Mouse (Mus musculus) right cerebral cortex, postnatal 4 days (tissue): ENCODE results near the gene 1500009L16Rik.
A peak's percentile ranks its signal among the peaks of the same experiment; 100 is the strongest.

Source experiments
- DNase-seq: peaks from one replicate; pipeline ENCODE4 v3.0.0-alpha.2; 2022

The 1500009L16Rik gene

GRCm38 (mm10) chr10:83722579-83723031 lies at the start of gene 1500009L16Rik:
TSS of gene 1500009L16Rik (plus strand) at chr10:83722865.
- DNase-seq: peak; percentile 83

- peak; percentile 3 for DNase-seq
These were observed 41.3 kb upstream of the 1500009L16Rik start for GRCm38 (mm10) chr10:83681334-83681733.

GRCm38 (mm10) chr10:83688215-83688614 lies 34.5 kb upstream of the 1500009L16Rik start:
- DNase-seq: no peak

GRCm38 (mm10) chr10:83692175-83692895 lies 30.3 kb upstream of the 1500009L16Rik start:
- DNase-seq: no peak

GRCm38 (mm10) chr10:83696226-83696625 lies 26.4 kb upstream of the 1500009L16Rik start:
- DNase-seq: no peak

GRCm38 (mm10) chr10:83706628-83707027 lies 16.0 kb upstream of the 1500009L16Rik start:
- DNase-seq: no peak

GRCm38 (mm10) chr10:83709920-83710319 lies 12.7 kb upstream of the 1500009L16Rik start:
- DNase-seq: no peak

- DNase-seq: no peak
These were observed 10.9 kb upstream of the 1500009L16Rik start for GRCm38 (mm10) chr10:83711769-83712168.

- no peak for DNase-seq
These were observed 3.7 kb upstream of the 1500009L16Rik start for GRCm38 (mm10) chr10:83718855-83719474.

- DNase-seq: peak; percentile 33
These were observed 390 bp downstream of the 1500009L16Rik start for GRCm38 (mm10) chr10:83723055-83723454.

- no peak for DNase-seq
These were observed 1.8 kb downstream of the 1500009L16Rik start for GRCm38 (mm10) chr10:83724351-83725059.

GRCm38 (mm10) chr10:83726164-83726563 lies 3.5 kb downstream of the 1500009L16Rik start:
- DNase-seq: no peak

GRCm38 (mm10) chr10:83727846-83728245 lies 5.2 kb downstream of the 1500009L16Rik start:
- DNase-seq: no peak

- DNase-seq: no peak
These were observed 5.9 kb downstream of the 1500009L16Rik start for GRCm38 (mm10) chr10:83728529-83728928.

- no peak for DNase-seq
These were observed 6.4 kb downstream of the 1500009L16Rik start for GRCm38 (mm10) chr10:83729076-83729475.

GRCm38 (mm10) chr10:83729492-83729891 lies 6.8 kb downstream of the 1500009L16Rik start:
- DNase-seq: peak; percentile 98

GRCm38 (mm10) chr10:83733725-83734124 lies 11.1 kb downstream of the 1500009L16Rik start:
- no peak for DNase-seq

GRCm38 (mm10) chr10:83738996-83739655 lies 16.5 kb downstream of the 1500009L16Rik start:
- no peak for DNase-seq

- no peak for DNase-seq
These were observed 22.0 kb downstream of the 1500009L16Rik start for GRCm38 (mm10) chr10:83744656-83745055.

- no peak for DNase-seq
These were observed 30.4 kb downstream of the 1500009L16Rik start for GRCm38 (mm10) chr10:83753056-83753455.

- DNase-seq: no peak
These were observed 34.8 kb downstream of the 1500009L16Rik start for GRCm38 (mm10) chr10:83757343-83757962.

- no peak for DNase-seq
These were observed 36.1 kb downstream of the 1500009L16Rik start for GRCm38 (mm10) chr10:83758732-83759131.

- no peak for DNase-seq
These were observed 37.9 kb downstream of the 1500009L16Rik start for GRCm38 (mm10) chr10:83760535-83760934.
